Mouse (Mus musculus): Measurements from ENCODE around the gene Fermt3. TPM values are rescaled to one million over a fixed set of nuclear protein-coding genes. Genes with fewer than 3 reads are reported as not detected.
A peak's percentile ranks its signal among the peaks of the same experiment; 100 is the strongest.
"Not testable (repeated sequence)": the region's sequence is repeated elsewhere in the genome, so short reads cannot be mapped to it uniquely, and the experiment has no call there.

The Fermt3 gene
- total RNA-seq, 2 experiments from 2014 or later, result 3.6 to 5.0 TPM

DNA sequence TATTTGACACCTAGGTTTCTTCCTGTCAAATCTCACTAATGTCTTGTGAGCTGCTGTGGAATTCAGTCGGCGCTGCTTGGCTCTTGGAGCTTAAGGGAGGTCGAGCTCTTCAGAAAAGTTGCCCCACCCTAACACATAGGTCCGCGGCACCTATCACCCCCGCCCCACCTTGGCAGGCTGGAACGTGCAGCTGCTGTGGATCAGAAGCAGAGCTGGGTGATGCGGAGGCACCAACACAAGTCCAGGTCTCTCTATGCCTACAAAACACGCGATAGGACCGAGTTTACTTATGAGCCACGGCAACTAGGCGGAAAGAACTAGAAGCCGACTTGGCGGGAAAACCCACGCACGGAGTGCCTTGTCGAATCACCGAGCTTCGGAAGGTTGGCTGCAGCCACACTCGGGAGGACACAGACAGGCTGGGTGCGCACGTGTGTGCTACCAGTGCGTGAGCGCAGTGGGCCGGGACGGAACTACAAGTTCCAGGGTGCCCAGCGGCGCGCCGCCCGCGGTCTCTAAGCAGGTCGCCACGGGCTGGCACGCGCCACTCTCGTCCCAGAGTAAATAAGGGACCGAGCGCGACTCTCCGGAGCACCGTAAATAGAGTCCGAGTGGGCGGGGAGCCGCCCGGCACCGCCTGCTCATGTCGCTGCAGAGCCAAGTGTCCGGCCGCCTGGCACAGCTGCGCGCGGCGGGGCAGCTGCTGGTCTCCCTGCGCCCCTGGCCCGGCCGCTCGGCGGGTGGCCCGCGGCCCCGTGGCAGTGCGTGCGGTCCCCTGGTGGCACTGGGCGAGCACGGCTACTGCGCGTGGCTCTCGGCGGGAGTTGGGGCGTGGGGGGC lies 37.2 kb upstream of the Fermt3 start, which contains the start of gene Macrod1:
TSS of gene Macrod1 (plus strand) at position 563 of the 840 bp plus-strand sequence.
- H3K27ac ChIP-seq, result peak within 1 kb of the TSS; percentile 77
- peak within 1 kb of the TSS; percentile 68 for H3K4me3 ChIP-seq
- peak; percentile 77 to 78 for DNase-seq (ENCODE audit: low spot score in 2 of 2)
- TF ChIP-seq CTCF (conservative IDR thresholded peaks at IDR 0.05), result peak; percentile 59

DNA sequence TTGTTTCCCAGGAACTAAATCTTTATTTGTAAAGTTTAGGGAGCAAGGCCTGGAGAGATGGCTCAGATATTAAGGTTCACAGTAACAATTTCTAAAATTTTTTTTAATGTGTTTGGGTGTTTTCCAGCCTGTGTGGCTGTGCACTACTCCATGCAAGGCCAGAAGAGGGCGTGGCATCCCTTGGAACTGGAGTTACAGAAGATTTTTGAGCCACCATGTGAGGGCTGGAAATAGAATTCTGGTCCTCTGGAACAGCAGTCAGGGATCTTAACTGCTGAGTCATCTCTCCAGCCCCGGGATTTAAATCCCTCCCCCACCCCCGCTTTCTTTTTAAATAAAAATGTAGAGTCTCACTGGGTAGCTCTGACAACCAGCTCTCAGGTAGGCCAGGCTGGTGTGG lies 35.9 kb upstream of the Fermt3 start:
- peak; percentile 33 for TF ChIP-seq CTCF (conservative IDR thresholded peaks at IDR 0.05)
- no peak overlapping the region for H3K4me3 ChIP-seq
- DNase-seq (ENCODE audit: low spot score in 2 of 2), result no peak
- no peak overlapping the region for H3K27ac ChIP-seq

DNA sequence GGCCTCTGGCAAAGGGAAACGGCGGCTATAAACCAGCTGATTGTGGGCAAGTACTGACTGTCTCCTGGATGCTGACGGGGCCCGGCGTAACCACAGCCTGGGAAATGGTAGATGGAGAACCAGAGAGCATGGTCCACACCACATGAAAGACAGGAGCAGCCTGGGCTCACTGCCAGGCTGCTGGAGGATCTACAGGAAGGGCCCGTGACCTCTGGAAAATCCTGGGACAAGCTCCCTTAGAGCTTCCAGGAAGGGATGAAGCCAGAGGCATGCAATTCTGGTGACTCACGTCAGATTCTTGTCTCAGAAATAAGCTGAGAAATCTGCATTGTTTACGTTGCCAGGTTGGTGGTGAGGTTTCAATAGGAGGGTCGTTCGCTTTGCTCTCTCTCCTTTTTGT lies 35.5 kb upstream of the Fermt3 start:
- H3K27ac ChIP-seq, result no peak overlapping the region
- no peak for TF ChIP-seq CTCF (conservative IDR thresholded peaks at IDR 0.05)
- no peak overlapping the region for H3K4me3 ChIP-seq
- DNase-seq (ENCODE audit: low spot score in 2 of 2), result no peak

- not testable (repeated sequence) for DNase-seq (ENCODE audit: low spot score in 2 of 2); H3K4me3 ChIP-seq; H3K27ac ChIP-seq
These were observed 34.1 kb upstream of the Fermt3 start for GRCm38 (mm10) chr19:7053382-7053781.

DNA sequence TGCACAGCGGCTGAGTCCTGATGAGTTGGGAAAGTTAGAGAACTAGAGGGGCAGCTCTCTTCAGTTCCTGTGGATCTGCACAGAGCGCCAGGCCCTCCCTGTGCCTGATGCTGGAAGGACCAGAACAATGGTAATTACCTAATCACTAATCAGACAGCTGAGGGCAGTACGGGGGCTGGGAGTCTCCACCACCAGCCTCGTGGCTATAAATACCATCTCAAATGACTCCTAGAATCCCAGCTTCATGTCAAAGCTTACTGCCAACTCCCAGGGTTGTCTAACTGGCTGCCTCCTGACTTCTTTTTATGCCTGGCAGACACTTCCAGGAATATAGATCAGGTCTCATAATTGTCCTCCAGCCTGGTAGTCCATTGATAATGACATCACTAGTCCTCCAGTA lies 25.4 kb upstream of the Fermt3 start:
- Histone ChIP-seq H3K27ac (0 out of 2 replicates have a peak overlapping the region, but pooled peaks have one; percentile 14), H3K4me3 (no peak overlapping the region)
- TF ChIP-seq CTCF (conservative IDR thresholded peaks at IDR 0.05), result no peak
- no peak for DNase-seq (ENCODE audit: low spot score in 2 of 2)

GRCm38 (mm10) chr19:7044279-7044678 lies 25.0 kb upstream of the Fermt3 start:
- no peak overlapping the region for H3K4me3 ChIP-seq
- TF ChIP-seq CTCF (conservative IDR thresholded peaks at IDR 0.05), result no peak
- no peak for DNase-seq (ENCODE audit: low spot score in 2 of 2)
- H3K27ac ChIP-seq, result no peak overlapping the region; the same call in 1 of the 2 replicates

DNA sequence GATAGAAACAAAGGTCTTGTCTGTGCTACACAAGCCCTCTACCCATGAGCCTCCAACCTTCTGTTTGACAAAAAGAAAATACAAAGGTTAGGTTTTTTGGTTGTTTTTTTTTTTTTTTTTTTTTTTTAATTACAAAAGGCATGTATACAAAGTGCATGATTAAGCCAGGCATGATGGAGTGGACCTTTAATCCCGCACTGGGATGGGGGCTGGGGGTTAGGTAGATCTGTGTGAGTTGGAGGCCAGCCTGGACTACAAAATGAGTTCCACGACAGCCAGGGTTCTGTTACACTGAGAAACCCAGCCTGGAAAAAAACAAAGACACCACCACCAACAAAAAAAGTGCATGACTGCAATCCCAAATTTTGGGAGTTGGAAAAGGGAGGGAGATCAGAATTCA lies 21.9 kb upstream of the Fermt3 start:
- H3K27ac ChIP-seq, result peak overlapping the region; percentile 99; the same call in 1 of the 2 replicates

DNA sequence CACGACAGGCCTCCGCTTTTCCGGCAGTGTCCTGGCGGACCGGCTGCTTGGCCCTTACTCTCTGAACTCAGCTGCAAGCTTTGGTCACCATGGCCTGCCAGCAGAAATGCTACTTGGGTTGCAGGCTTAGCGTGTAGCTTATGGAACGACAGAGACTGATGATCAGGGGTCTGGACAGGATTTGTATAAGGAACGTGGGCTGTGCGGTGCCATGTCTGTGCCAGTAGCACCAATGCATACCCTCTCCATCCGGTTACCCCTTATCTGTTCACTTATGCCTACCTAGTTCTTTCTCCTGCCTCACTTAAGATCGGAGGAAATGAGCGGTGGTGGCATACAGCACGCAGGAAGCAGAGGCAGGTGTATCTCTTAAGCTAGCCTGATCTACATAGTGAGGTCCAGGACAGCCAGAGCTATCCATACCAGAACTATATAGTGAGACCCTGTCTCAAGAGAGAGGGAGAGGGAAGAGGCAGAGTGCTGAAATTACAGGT lies 21.4 kb upstream of the Fermt3 start:
- H3K27ac ChIP-seq, result peak overlapping the region; percentile 99
- peak overlapping the region; percentile 74 for H3K4me3 ChIP-seq
- no peak for DNase-seq (ENCODE audit: low spot score in 2 of 2)
- no peak for TF ChIP-seq CTCF (conservative IDR thresholded peaks at IDR 0.05)

More for the DNA sequence above, 21.9 kb upstream of the Fermt3 start:
- no peak overlapping the region for H3K4me3 ChIP-seq
- TF ChIP-seq CTCF (conservative IDR thresholded peaks at IDR 0.05), result no peak
- no peak for DNase-seq (ENCODE audit: low spot score in 2 of 2)

DNA sequence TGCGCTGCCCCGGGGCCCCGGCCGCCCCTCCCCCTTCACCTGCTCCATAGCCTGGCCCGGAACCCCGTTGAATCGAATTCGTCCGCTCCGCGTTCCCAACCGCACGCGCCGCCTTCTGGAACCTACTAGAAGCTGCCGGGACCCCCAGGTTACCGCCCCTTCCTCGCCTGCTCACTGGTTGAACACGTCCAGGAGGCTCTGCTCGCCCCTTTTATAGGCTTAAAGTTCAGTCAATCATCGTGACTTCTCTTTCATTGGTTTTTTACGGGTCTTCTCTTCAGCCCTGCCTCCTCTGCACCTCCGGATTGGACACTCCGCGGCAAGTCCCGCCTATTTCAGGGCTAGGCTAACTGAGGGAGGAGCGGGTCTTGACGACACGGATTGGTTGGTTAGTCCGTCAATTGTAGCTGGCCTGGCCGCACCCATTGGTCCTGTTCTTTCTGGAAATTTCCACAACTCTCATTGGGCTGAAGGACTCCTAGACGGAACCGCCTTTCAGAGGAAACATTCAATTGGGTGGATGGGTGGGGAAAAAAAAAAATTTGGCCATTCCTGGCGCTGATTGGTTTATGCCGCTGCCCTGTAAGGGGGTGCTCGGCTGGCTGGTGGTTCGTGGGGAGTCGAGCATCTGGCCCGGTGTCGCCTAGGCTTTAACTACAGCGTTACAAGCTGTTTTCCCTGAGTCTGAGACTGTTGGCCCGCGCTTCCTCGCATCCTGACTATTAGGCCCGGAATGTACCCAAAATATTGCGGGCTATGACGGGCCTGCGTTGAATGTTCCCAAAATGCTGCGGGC lies 20.8 kb upstream of the Fermt3 start, which contains the start of gene Stip1:
TSS of gene Stip1 (minus strand) at position 127 of the 796 bp plus-strand sequence.
- peak within 1 kb of the TSS; percentile 93 for H3K4me3 ChIP-seq
- peak within 1 kb of the TSS; percentile 99 for H3K27ac ChIP-seq
- DNase-seq (ENCODE audit: low spot score in 2 of 2), result peak; percentile 97 to 100
- TF ChIP-seq CTCF (conservative IDR thresholded peaks at IDR 0.05), result peak; percentile 65

GRCm38 (mm10) chr19:7039088-7039720 lies 19.9 kb upstream of the Fermt3 start:
- no peak for TF ChIP-seq CTCF (conservative IDR thresholded peaks at IDR 0.05)
- Histone ChIP-seq H3K27ac (peak overlapping the region; percentile 91), H3K4me3 (peak overlapping the region; percentile 93)
- peak; percentile 49 to 53 for DNase-seq (ENCODE audit: low spot score in 2 of 2)

- DNase-seq (ENCODE audit: low spot score in 2 of 2), result no peak
- Histone ChIP-seq H3K27ac (no peak overlapping the region), H3K4me3 (no peak overlapping the region)
- TF ChIP-seq CTCF (conservative IDR thresholded peaks at IDR 0.05), result peak; percentile 14; the same call in 1 of the 2 replicates
These were observed 14.7 kb upstream of the Fermt3 start for GRCm38 (mm10) chr19:7034006-7034405.

GRCm38 (mm10) chr19:7029531-7029930 lies 10.3 kb upstream of the Fermt3 start:
- DNase-seq (ENCODE audit: low spot score in 2 of 2), result no peak
- H3K27ac ChIP-seq, result no peak overlapping the region
- H3K4me3 ChIP-seq, result no peak overlapping the region
- TF ChIP-seq CTCF (conservative IDR thresholded peaks at IDR 0.05), result no peak
